Mouse (Mus musculus): ENCODE results near the gene Robo1.

- TF ChIP-seq POLR2A (IDR thresholded peaks at IDR 0.05; ENCODE audit: borderline replicate concordance, low read depth, low read length) (no peak), CTCF (IDR thresholded peaks at IDR 0.05; ENCODE audit: low read depth, low read length) (no peak)
Observed at GRCm38 (mm10) chr16:72889401-72889800, 581.3 kb downstream of the Robo1 start.
